Mouse (Mus musculus) embryonic fibroblast, embryonic 13.5 days (primary cell): ENCODE results near the gene Pptc7.

Experiments used
- CTCF ChIP-seq: IDR thresholded peaks from 2 replicates; pipeline ENCODE4 v1.5.1; 2011; ENCODE audit warnings: mild to moderate bottlenecking, control low read depth, low read length, moderate library complexity, borderline replicate concordance; ENCODE audit not compliant: insufficient read depth
- POLR2A ChIP-seq: IDR thresholded peaks from 2 replicates; pipeline ENCODE4 v1.6.1; 2011; ENCODE audit warnings: low read depth, mild to moderate bottlenecking, control low read depth, low read length, moderate library complexity

DNA sequence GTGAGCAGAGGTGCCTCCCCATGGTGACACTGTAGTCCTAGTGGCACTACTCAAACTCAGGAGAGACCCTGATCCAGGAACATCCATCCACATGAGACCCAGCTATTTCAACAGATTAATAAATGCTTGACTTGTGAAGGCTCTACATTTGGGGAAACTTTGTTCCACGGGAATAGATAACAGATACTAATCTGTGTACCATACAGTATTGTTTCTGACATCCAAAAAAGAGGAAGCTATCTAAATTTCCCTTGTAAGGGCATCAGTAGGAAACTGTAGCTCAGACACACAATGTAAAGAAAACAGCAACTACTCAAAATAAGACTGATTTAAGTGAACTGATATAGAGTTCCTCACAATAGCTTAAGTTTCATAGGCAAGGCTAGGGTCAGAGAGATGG is 58.7 kb downstream of the Pptc7 start:
- no peak for TF ChIP-seq CTCF
- TF ChIP-seq POLR2A = no peak
